In genomic region chr9:6823946-6824345, GRCm38 (mm10) we compare ENCODE assay signal across 5 mouse cellular contexts.
A peak's percentile ranks its signal among the peaks of the same experiment; 100 is the strongest.
DNase-seq lines count a peak whose midpoint lies in the region; TF ChIP-seq lines count a peak whose summit lies in the region.
"Not testable (repeated sequence)": the region's sequence is repeated elsewhere in the genome, so short reads cannot be mapped to it uniquely, and the experiment has no call there.

No protein-coding gene starts in this region.

- not testable (repeated sequence) for TF ChIP-seq POLR2A in ES-Bruce4 (IDR thresholded peaks at IDR 0.05; ENCODE audit: insufficient read depth, low read length)

- not testable (repeated sequence) for H3K9ac ChIP-seq in ES-Bruce4 (ENCODE audit: low read depth, poor library complexity, severe bottlenecking); ES-E14 (ENCODE audit: insufficient read depth, low read depth, low read length, poor library complexity, severe bottlenecking)

- H3K4me3 ChIP-seq in ES-Bruce4 (ENCODE audit: low read depth, low read length); ES-E14 (ENCODE audit: insufficient read depth in 1 of 2, low read depth in 1 of 2, low read length in 2 of 2, poor library complexity in 1 of 2, severe bottlenecking in 1 of 2): not testable (repeated sequence)

- in situ Hi-C loops in ES-E14 (cut with MboI; ENCODE audit: low sequenced_read_pairs in 2 of 2, unreplicated experiment in 2 of 2), result not testable (repeated sequence)

- not testable (repeated sequence) for H3K4me1 ChIP-seq in ES-Bruce4 (ENCODE audit: control insufficient read depth, insufficient read depth, low read length); ES-E14 (ENCODE audit: control insufficient read depth in 2 of 2, insufficient read depth in 2 of 2, low read length in 2 of 2, poor library complexity in 1 of 2)

- H3K27me3 ChIP-seq in ES-Bruce4 (ENCODE audit: control insufficient read depth, insufficient read depth, low read length, poor library complexity, severe bottlenecking), result not testable (repeated sequence)

- not testable (repeated sequence) for TF ChIP-seq CTCF in ES-Bruce4 (IDR thresholded peaks at IDR 0.05; ENCODE audit: low read depth, low read length)

- DNase-seq in ES-CJ7 (ENCODE audit: low read depth, low spot score) (peak; percentile 91), R1 (ENCODE audit: low read depth, low spot score) (peak; percentile 96), ZHBTc4 (ENCODE audit: low read depth, low spot score) (peak; percentile 88)
- DNase-seq in ES-E14 (ENCODE audit: low read depth, low spot score), result not testable (repeated sequence)

- not testable (repeated sequence) for H3K36me3 ChIP-seq in ES-Bruce4 (ENCODE audit: control insufficient read depth, insufficient read depth, low read length, poor library complexity, severe bottlenecking); ES-E14 (ENCODE audit: control insufficient read depth, insufficient read depth, low read length, poor library complexity, severe bottlenecking)

- H3K9me3 ChIP-seq in ES-Bruce4 (replicated peaks; ENCODE audit: control insufficient read depth, insufficient read depth, low read length, poor library complexity, severe bottlenecking); ES-E14 (ENCODE audit: control insufficient read depth, insufficient read depth, low read depth, low read length): not testable (repeated sequence)

- H3K27ac ChIP-seq in ES-Bruce4 (ENCODE audit: insufficient read depth, low read length), result peak overlapping the region; percentile 44; the same call in 1 of the 2 replicates
- not testable (repeated sequence) for H3K27ac ChIP-seq in ES-E14 (ENCODE audit: insufficient read depth, low read depth, low read length, poor library complexity, severe bottlenecking)

- TF ChIP-seq EP300 in ES-Bruce4 (IDR thresholded peaks at IDR 0.05; ENCODE audit: insufficient read depth, low read depth, low read length), result peak; percentile 18; the same call in 1 of the 2 replicates

TF ChIP-seq in ES-E14, 5 proteins besides CTCF, POLR2A, EP300 and RAD21:
- 0 out of 2 replicates have a peak, but pooled peaks have one; percentile 8 for TF ChIP-seq CHD2 (IDR thresholded peaks at IDR 0.05; ENCODE audit: low read depth, low read length)
